Mouse (Mus musculus) liver, adult 2 months (tissue): ENCODE data around the gene Bbx.

ENCODE experiments used
- CTCF ChIP-seq: fragments of 200-500 bp; IDR thresholded peaks from 2 replicates; pipeline ENCODE4 v1.5.1; 2011; ENCODE audit warnings: low read depth, low read length, control low read depth
- POLR2A ChIP-seq: fragments of 200-500 bp; IDR thresholded peaks from 2 replicates; pipeline ENCODE4 v1.6.1; 2011; ENCODE audit warnings: low read length, control low read depth; ENCODE audit not compliant: insufficient read depth; ENCODE audit errors: extremely low read depth

GRCm38 (mm10) chr16:50374611-50375010 lies 57.6 kb downstream of the Bbx start:
- TF ChIP-seq POLR2A = no peak
- TF ChIP-seq CTCF = peak; percentile 35
